Mouse (Mus musculus) CH12.LX (cell line): ENCODE measurements around the gene Galnt6. TPM values are rescaled to one million over a fixed set of nuclear protein-coding genes. Genes with fewer than 3 reads are reported as not detected.
"Not testable (repeated sequence)": the region's sequence is repeated elsewhere in the genome, so short reads cannot be mapped to it uniquely, and the experiment has no call there.

Experiments used
- DNase-seq: peaks from one replicate; pipeline ENCODE4 v3.0.0-alpha.2; 2013; ENCODE audit errors: extremely low read depth
- H3K27ac ChIP-seq: 2 replicates; pipeline ENCODE4 v1.5.1; 2012; ENCODE audit warnings: low read depth, mild to moderate bottlenecking, control low read depth, moderate library complexity; ENCODE audit not compliant: insufficient read depth
- H3K27me3 ChIP-seq: replicated peaks from 2 replicates; pipeline ENCODE3; 2012; ENCODE audit warnings: inconsistent platforms
- H3K36me3 ChIP-seq, 2 experiments: replicated peaks in 1 of 2; 2 replicates each; pipeline versions ENCODE3 to v1.6.1; 2012; ENCODE audit warnings: inconsistent platforms in 1 of 2, low read length in 1 of 2, mild to moderate bottlenecking in 1 of 2, mixed read lengths in 1 of 2, moderate library complexity in 1 of 2; ENCODE audit not compliant: control insufficient read depth in 1 of 2, insufficient read depth in 1 of 2
- H3K4me1 ChIP-seq, 2 experiments: 2 replicates each; pipeline ENCODE4 v1.6.1; 2012; ENCODE audit warnings: inconsistent platforms in 1 of 2, moderate library complexity in 1 of 2; ENCODE audit not compliant: insufficient read depth in 2 of 2, control insufficient read depth in 1 of 2
- H3K4me2 ChIP-seq: 2 replicates; pipeline ENCODE4 v1.6.1; 2012; ENCODE audit warnings: low read depth, mild to moderate bottlenecking, control low read depth; ENCODE audit not compliant: poor library complexity, insufficient read depth, severe bottlenecking
- H3K4me3 ChIP-seq, 3 experiments: fragments of 150-350 bp in 1 of 3; sonication (generic) in 1 of 3; replicated peaks in 1 of 3; 2 replicates each; pipeline versions ENCODE3 to v1.5.1; 2011 to 2012; ENCODE audit warnings: low read depth in 2 of 3, low read length in 2 of 3, mild to moderate bottlenecking in 2 of 3, moderate library complexity in 2 of 3, control low read depth in 1 of 3, improper control_type of control experiment in 1 of 3, inconsistent platforms in 1 of 3, mixed read lengths in 1 of 3; ENCODE audit not compliant: poor library complexity in 1 of 3
- H3K79me2 ChIP-seq: replicated peaks from 2 replicates; pipeline ENCODE4 v1.6.1; 2012; ENCODE audit warnings: mild to moderate bottlenecking, moderate library complexity; ENCODE audit not compliant: control insufficient read depth, poor library complexity, insufficient read depth, severe bottlenecking; ENCODE audit errors: extremely low read depth
- H3K9ac ChIP-seq: 2 replicates; pipeline ENCODE4 v1.6.1; 2012; ENCODE audit warnings: low read depth, mild to moderate bottlenecking, control low read depth, moderate library complexity; ENCODE audit not compliant: insufficient read depth
- H3K9me3 ChIP-seq: replicated peaks from 2 replicates; pipeline ENCODE3; 2012; ENCODE audit warnings: low read length, inconsistent platforms, mixed read lengths
- BHLHE40 ChIP-seq: IDR thresholded peaks from 2 replicates; pipeline ENCODE4 v1.6.1; 2011; ENCODE audit warnings: mild to moderate bottlenecking, low read depth, low read length, improper control_type of control experiment
- CHD2 ChIP-seq: IDR thresholded peaks from 2 replicates; pipeline ENCODE4 v1.6.1; 2011; ENCODE audit warnings: low read length, improper control_type of control experiment
- CTCF ChIP-seq, 2 experiments: IDR thresholded peaks in 1 of 2; conservative IDR thresholded peaks in 1 of 2; 2 replicates each; pipeline ENCODE4 v1.5.1; 2011 to 2012; ENCODE audit warnings: low read depth in 2 of 2, low read length in 2 of 2, improper control_type of control experiment in 1 of 2, inconsistent platforms in 1 of 2, mild to moderate bottlenecking in 1 of 2, moderate library complexity in 1 of 2
- HCFC1 ChIP-seq: IDR thresholded peaks from 2 replicates; pipeline ENCODE4 v1.6.1; 2012; ENCODE audit warnings: low read depth, mild to moderate bottlenecking, inconsistent platforms, low read length, improper control_type of control experiment
- JUND ChIP-seq: conservative IDR thresholded peaks from 2 replicates; pipeline ENCODE4 v1.6.1; 2011; ENCODE audit warnings: low read depth, low read length, improper control_type of control experiment
- MAX ChIP-seq: IDR thresholded peaks from 2 replicates; pipeline ENCODE4 v1.6.1; 2011; ENCODE audit warnings: low read length, improper control_type of control experiment
- NELFE ChIP-seq: IDR thresholded peaks from 2 replicates; pipeline ENCODE4 v1.6.1; 2011; ENCODE audit warnings: low read depth, low read length, improper control_type of control experiment
- RAD21 ChIP-seq: IDR thresholded peaks from 2 replicates; pipeline ENCODE4 v1.6.1; 2011; ENCODE audit warnings: low read depth, mild to moderate bottlenecking, low read length, improper control_type of control experiment, moderate library complexity
- RCOR1 ChIP-seq: conservative IDR thresholded peaks from 2 replicates; pipeline ENCODE4 v1.6.1; 2012; ENCODE audit warnings: low read depth, mild to moderate bottlenecking, inconsistent platforms, low read length, improper control_type of control experiment
- SMC3 ChIP-seq: IDR thresholded peaks from 2 replicates; pipeline ENCODE4 v1.6.1; 2011; ENCODE audit warnings: low read depth, low read length, improper control_type of control experiment
- TCF12 ChIP-seq: IDR thresholded peaks from 2 replicates; pipeline ENCODE4 v1.6.1; 2014; ENCODE audit warnings: low read depth, mild to moderate bottlenecking, inconsistent platforms, low read length, improper control_type of control experiment
- UBTF ChIP-seq: IDR thresholded peaks from 2 replicates; pipeline ENCODE4 v1.6.1; 2012; ENCODE audit warnings: low read depth, mild to moderate bottlenecking, inconsistent platforms, low read length, improper control_type of control experiment, moderate library complexity
- USF1 ChIP-seq: IDR thresholded peaks from 2 replicates; pipeline ENCODE4 v1.6.1; 2014; ENCODE audit warnings: low read depth, mild to moderate bottlenecking, inconsistent platforms, low read length, improper control_type of control experiment
- ZKSCAN1 ChIP-seq: IDR thresholded peaks from 2 replicates; pipeline ENCODE4 v1.6.1; 2012; ENCODE audit warnings: low read depth, inconsistent platforms, low read length, improper control_type of control experiment, borderline replicate concordance
- dilution Hi-C: fragments of 300-500 bp; cut with MboI; formaldehyde crosslinking; loops from 2 replicates; pipeline ENCODE4 v1.14.3; 2020; ENCODE audit warnings: low sequenced_read_pairs; ENCODE audit not compliant: extremely low pct_unique_long_range_greater_than_20kb, extremely low pct_ligation_motif_present
- in situ Hi-C: fragments of 300-500 bp; cut with MboI; formaldehyde crosslinking; loops from 3 replicates; pipeline ENCODE4 v1.14.3; 2019; ENCODE audit warnings: low sequenced_read_pairs, low pct_ligation_motif_present, low pct_unique_long_range_greater_than_20kb, mixed read lengths
- polyA plus RNA-seq: library from polyadenylated mRNA; unstranded; fragments of >175 nt; gene quantifications from 2 replicates; pipeline ENCODE4 v1.2.1, GENCODE M21; 2012; ENCODE audit warnings: low read depth; ENCODE audit not compliant: insufficient read length
- total RNA-seq, 2 experiments: library from RNA; depleted of rRNA; stranded (reverse); fragments of 300-350 nt in 1 of 2; fragments of >200 nt in 1 of 2; gene quantifications; 2 replicates each; pipeline ENCODE4 v1.2.3; 2012 to 2014

Galnt6 gene
- total and polyA plus RNA-seq, 3 experiments: 0.58 to 5.0 (median 2.0) TPM

- dilution Hi-C loops, H3K27me3 ChIP-seq: not testable (repeated sequence)
These were observed 44.7 kb upstream of the Galnt6 start for GRCm38 (mm10) chr15:100773859-100774258.

GRCm38 (mm10) chr15:100772685-100773084 is 43.5 kb upstream of the Galnt6 start:
- H3K9ac ChIP-seq: no peak overlapping the region
- H3K4me1 ChIP-seq: peaks cover 8 to 37% of the 10 kb centered on the region in 2 experiments
- no peak overlapping the region for H3K27ac ChIP-seq
- H3K36me3 ChIP-seq: peaks cover 0 to 7% of the 10 kb centered on the region in 2 experiments
- no peak for DNase-seq
- H3K27me3 ChIP-seq: no peaks in the 10 kb centered on the region
- in situ Hi-C loops: no loop called here
- peaks cover 5% of the 10 kb centered on the region for H3K9me3 ChIP-seq
- H3K4me2 ChIP-seq: no peak overlapping the region
- dilution Hi-C loops: no loop called here
- TF ChIP-seq SMC3 (peak; percentile 18; the same call in 1 of the 2 replicates), MAX (no peak), UBTF (no peak), RAD21 (peak; percentile 15), JUND (no peak), CTCF (conservative IDR thresholded peaks at IDR 0.05 in 1 of 2, IDR thresholded peaks at IDR 0.05 in 1 of 2; ENCODE audit: low read depth in 2 of 2, low read length in 2 of 2) (peak in 1 of 2 experiments; percentile 50; a peak in 2 of 4 replicates), CHD2 (no peak), RCOR1 (no peak)
- H3K79me2 ChIP-seq: no peaks in the 10 kb centered on the region
- H3K4me3 ChIP-seq: no peak overlapping the region

More at GRCm38 (mm10) chr15:100773859-100774258, 44.7 kb upstream of the Galnt6 start:
- in situ Hi-C loops, H3K4me2 ChIP-seq, H3K36me3 ChIP-seq, H3K27ac ChIP-seq, H3K9me3 ChIP-seq, H3K79me2 ChIP-seq, H3K9ac ChIP-seq, H3K4me3 ChIP-seq, DNase-seq: not testable (repeated sequence)
- peaks cover 8 to 38% of the 10 kb centered on the region in 2 experiments for H3K4me1 ChIP-seq
- 0 out of 4 replicates have a peak, but pooled peaks of 1 of the 2 experiments have one; percentile 8 for TF ChIP-seq CTCF (conservative IDR thresholded peaks at IDR 0.05 in 1 of 2, IDR thresholded peaks at IDR 0.05 in 1 of 2; ENCODE audit: low read depth in 2 of 2, low read length in 2 of 2)

- H3K79me2 ChIP-seq: no peaks in the 10 kb centered on the region
- no peaks in the 10 kb centered on the region for H3K27me3 ChIP-seq
- in situ Hi-C loops (no loop called here), dilution Hi-C loops (no loop called here)
- H3K9ac ChIP-seq: no peak overlapping the region
- no peak overlapping the region for H3K4me3 ChIP-seq
- DNase-seq: no peak
- peaks cover 5% of the 10 kb centered on the region for H3K9me3 ChIP-seq
- H3K4me2 ChIP-seq: no peak overlapping the region
- peaks cover 0 to 7% of the 10 kb centered on the region in 2 experiments for H3K36me3 ChIP-seq
- TF ChIP-seq RAD21 (no peak), UBTF (no peak), HCFC1 (no peak), CTCF (conservative IDR thresholded peaks at IDR 0.05 in 1 of 2, IDR thresholded peaks at IDR 0.05 in 1 of 2; ENCODE audit: low read depth in 2 of 2, low read length in 2 of 2) (no peak), ZKSCAN1 (no peak), MAX (no peak), NELFE (no peak), USF1 (no peak), TCF12 (no peak), BHLHE40 (no peak)
- peaks cover 9 to 22% of the 10 kb centered on the region in 2 experiments for H3K4me1 ChIP-seq
- H3K27ac ChIP-seq: no peak overlapping the region
These were observed 41.2 kb upstream of the Galnt6 start for GRCm38 (mm10) chr15:100770338-100770737.

DNA sequence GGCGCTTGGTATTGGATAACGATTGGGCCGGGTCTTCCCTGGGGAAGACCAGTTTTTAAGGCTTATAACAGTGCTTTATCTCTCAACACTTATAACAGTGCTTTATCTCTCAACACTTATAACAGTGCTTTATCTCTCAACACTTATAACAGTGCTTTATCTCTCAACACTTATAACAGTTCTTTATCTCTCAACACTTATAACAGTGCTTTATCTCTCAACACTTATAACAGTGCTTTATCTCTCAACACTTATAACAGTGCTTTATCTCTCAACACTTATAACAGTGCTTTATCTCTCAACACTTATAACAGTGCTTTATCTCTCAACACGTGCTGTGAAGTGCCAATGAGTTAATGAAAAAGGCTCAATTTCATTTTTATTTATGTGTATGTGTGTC is 39.8 kb upstream of the Galnt6 start:
- H3K36me3 ChIP-seq, H3K27ac ChIP-seq, DNase-seq, H3K4me3 ChIP-seq, H3K4me2 ChIP-seq, dilution Hi-C loops, H3K27me3 ChIP-seq, H3K9ac ChIP-seq, H3K9me3 ChIP-seq, H3K79me2 ChIP-seq: not testable (repeated sequence)
- in situ Hi-C loops: loop anchor here (10.0 kb wide), 2 partner anchors 206 to 236 kb away; no protein-coding TSS in a partner anchor
- H3K4me1 ChIP-seq: peaks cover 14 to 20% of the 10 kb centered on the region in 2 experiments
